Comparison of ENCODE assay signal across 8 mouse cellular contexts in the genomic region with DNA sequence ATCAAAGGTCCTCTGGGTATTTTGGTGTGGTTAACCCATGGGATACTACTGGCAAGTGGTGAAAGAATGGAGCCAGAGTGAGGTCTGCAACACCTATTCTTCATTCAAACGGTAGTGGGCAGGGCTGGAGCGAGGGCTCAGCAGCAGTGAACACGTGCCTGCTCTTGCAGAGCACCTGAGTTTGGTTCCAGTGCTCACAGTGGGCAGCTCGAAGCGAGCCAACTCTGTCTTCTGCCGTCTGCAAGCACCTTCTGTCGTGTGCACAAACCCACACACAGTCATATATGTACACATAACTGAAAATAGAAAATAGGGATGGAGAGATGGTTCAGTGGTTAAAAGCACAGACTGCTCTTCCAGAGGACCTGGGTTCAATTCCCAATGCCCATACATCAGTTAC.
"Had no signal": no experiment of that assay in that cellular context is flagged by ENCODE, and none has a peak within 500 bp of the region (broad histone marks: within the 10 kb centered on the region; RNA-seq: fewer than 3 reads in every experiment).

No protein-coding gene starts in this region.

- DNase-seq: kidney, postnatal 25 days; lung, adult 2 months; lung, postnatal 36 days; right cerebral cortex, adult 18-20 months; right cerebral cortex, postnatal 4 days; spleen, adult 18-20 months; thymus, adult 18-20 months; thymus, postnatal 25 days had no signal
